Mouse (Mus musculus): ENCODE data around the gene Atg7. TPM values are rescaled to one million over a fixed set of nuclear protein-coding genes. Genes with fewer than 3 reads are reported as not detected.

The Atg7 gene
- polyA plus RNA-seq, 1 experiment from 2014 or later: 14.0 TPM

DNA sequence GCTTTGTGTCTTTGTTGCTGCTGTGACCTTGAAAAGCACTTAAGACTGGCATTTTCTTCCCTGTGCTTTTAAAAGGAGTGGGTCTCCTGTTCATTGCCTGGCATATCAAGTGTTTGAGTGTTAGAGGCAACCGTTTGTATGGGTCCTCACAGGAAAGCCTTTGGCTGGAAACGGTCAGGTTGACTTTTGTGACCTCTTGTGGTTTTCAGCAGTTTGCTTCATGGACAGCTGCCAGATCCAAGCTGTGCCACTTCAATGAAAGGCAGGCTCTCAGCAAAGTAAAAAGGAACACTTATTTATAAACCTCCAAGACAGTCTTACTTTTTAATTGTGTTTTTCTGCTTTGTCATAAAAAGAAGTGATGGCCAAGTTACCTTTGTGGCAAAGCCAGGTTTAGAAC is 47.8 kb downstream of the Atg7 start:
- Histone ChIP-seq H3K4me2 (replicated peaks; ENCODE audit: low read depth) (no peak overlapping the region), H3K27ac (replicated peaks) (no peak overlapping the region), H3K36me3 (ENCODE audit: control insufficient read depth, insufficient read depth, low read length) (no peaks in the 10 kb centered on the region), H3K27me3 (ENCODE audit: control insufficient read depth, insufficient read depth, low read length) (no peaks in the 10 kb centered on the region), H3K4me1 (replicated peaks; ENCODE audit: control insufficient read depth, insufficient read depth) (no peaks in the 10 kb centered on the region), H3K4me3 (ENCODE audit: low read depth, low read length) (no peak overlapping the region), H3K9me3 (ENCODE audit: control insufficient read depth, low read length) (no peaks in the 10 kb centered on the region), H3K9ac (ENCODE audit: low read length) (no peak overlapping the region)
- peak; percentile 43 for DNase-seq (ENCODE audit: low spot score)
- TF ChIP-seq CTCF (IDR thresholded peaks at IDR 0.05; ENCODE audit: low read depth) (no peak), EP300 (optimal IDR thresholded peaks at IDR 0.05) (no peak)
- ATAC-seq (ENCODE audit: low FRiP score, low TSS enrichment): no peak
- WGBS: 12% methylated on average over 2 of the region's 2 CpGs

DNA sequence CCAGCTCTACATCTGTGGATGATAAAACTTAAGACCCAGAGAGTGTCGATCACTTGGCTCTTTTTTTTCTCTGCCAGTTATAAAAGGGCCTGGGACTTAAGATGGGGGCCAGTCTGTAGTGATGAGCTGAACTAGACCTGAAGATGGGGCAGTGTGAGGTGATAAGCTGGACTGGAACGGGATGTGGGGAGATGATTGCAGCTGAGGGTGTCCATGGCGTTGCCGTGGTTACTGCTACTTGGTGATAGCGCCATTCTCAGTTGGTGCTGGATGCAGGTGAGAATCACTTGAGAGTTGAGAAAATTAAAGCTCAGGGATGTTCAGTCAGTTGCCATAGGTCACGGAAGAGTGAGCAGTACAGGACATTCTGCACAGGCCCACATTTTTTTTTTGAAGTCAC is 48.6 kb downstream of the Atg7 start:
- no peaks in the 10 kb centered on the region for H3K9me3 ChIP-seq (ENCODE audit: control insufficient read depth, low read length)
- 90% methylated on average over 6 of the region's 6 CpGs for WGBS

GRCm38 (mm10) chr6:114692691-114693090 is 49.8 kb downstream of the Atg7 start:
- no peaks in the 10 kb centered on the region for H3K9me3 ChIP-seq (ENCODE audit: control insufficient read depth, low read length)
- WGBS: 89% methylated on average over 10 of the region's 10 CpGs

More for the DNA sequence above, 48.6 kb downstream of the Atg7 start:
- DNase-seq (ENCODE audit: low spot score): no peak
- Histone ChIP-seq H3K9ac (ENCODE audit: low read length) (no peak overlapping the region), H3K36me3 (ENCODE audit: control insufficient read depth, insufficient read depth, low read length) (no peaks in the 10 kb centered on the region), H3K4me1 (replicated peaks; ENCODE audit: control insufficient read depth, insufficient read depth) (no peaks in the 10 kb centered on the region), H3K4me2 (replicated peaks; ENCODE audit: low read depth) (no peak overlapping the region), H3K4me3 (ENCODE audit: low read depth, low read length) (no peak overlapping the region), H3K27me3 (ENCODE audit: control insufficient read depth, insufficient read depth, low read length) (no peaks in the 10 kb centered on the region), H3K27ac (replicated peaks) (no peak overlapping the region)
- TF ChIP-seq EP300 (optimal IDR thresholded peaks at IDR 0.05): no peak
- TF ChIP-seq CTCF (IDR thresholded peaks at IDR 0.05; ENCODE audit: low read depth): no peak
- no peak for ATAC-seq (ENCODE audit: low FRiP score, low TSS enrichment)

GRCm38 (mm10) chr6:114697646-114698490 is 55.0 kb downstream of the Atg7 start:
- Histone ChIP-seq H3K27ac (replicated peaks) (no peak overlapping the region), H3K4me1 (replicated peaks; ENCODE audit: control insufficient read depth, insufficient read depth) (no peaks in the 10 kb centered on the region), H3K36me3 (ENCODE audit: control insufficient read depth, insufficient read depth, low read length) (no peaks in the 10 kb centered on the region), H3K4me3 (ENCODE audit: low read depth, low read length) (no peak overlapping the region), H3K27me3 (ENCODE audit: control insufficient read depth, insufficient read depth, low read length) (no peaks in the 10 kb centered on the region), H3K9me3 (ENCODE audit: control insufficient read depth, low read length) (no peaks in the 10 kb centered on the region), H3K4me2 (replicated peaks; ENCODE audit: low read depth) (no peak overlapping the region), H3K9ac (ENCODE audit: low read length) (no peak overlapping the region)
- ATAC-seq (ENCODE audit: low FRiP score, low TSS enrichment) (peak; percentile 47; the same call in 1 of the 2 replicates), DNase-seq (ENCODE audit: low spot score) (peak; percentile 78)
- WGBS: 50% methylated on average over 9 of the region's 9 CpGs
- TF ChIP-seq EP300 (optimal IDR thresholded peaks at IDR 0.05) (no peak), CTCF (IDR thresholded peaks at IDR 0.05; ENCODE audit: low read depth) (peak; percentile 85)

More at GRCm38 (mm10) chr6:114692691-114693090, 49.8 kb downstream of the Atg7 start:
- Histone ChIP-seq H3K36me3 (ENCODE audit: control insufficient read depth, insufficient read depth, low read length) (no peaks in the 10 kb centered on the region), H3K27ac (replicated peaks) (no peak overlapping the region), H3K4me2 (replicated peaks; ENCODE audit: low read depth) (no peak overlapping the region), H3K27me3 (ENCODE audit: control insufficient read depth, insufficient read depth, low read length) (no peaks in the 10 kb centered on the region), H3K9ac (ENCODE audit: low read length) (no peak overlapping the region), H3K4me1 (replicated peaks; ENCODE audit: control insufficient read depth, insufficient read depth) (no peaks in the 10 kb centered on the region), H3K4me3 (ENCODE audit: low read depth, low read length) (no peak overlapping the region)
- DNase-seq (ENCODE audit: low spot score) (no peak), ATAC-seq (ENCODE audit: low FRiP score, low TSS enrichment) (no peak)
- TF ChIP-seq CTCF (IDR thresholded peaks at IDR 0.05; ENCODE audit: low read depth) (no peak), EP300 (optimal IDR thresholded peaks at IDR 0.05) (no peak)

DNA sequence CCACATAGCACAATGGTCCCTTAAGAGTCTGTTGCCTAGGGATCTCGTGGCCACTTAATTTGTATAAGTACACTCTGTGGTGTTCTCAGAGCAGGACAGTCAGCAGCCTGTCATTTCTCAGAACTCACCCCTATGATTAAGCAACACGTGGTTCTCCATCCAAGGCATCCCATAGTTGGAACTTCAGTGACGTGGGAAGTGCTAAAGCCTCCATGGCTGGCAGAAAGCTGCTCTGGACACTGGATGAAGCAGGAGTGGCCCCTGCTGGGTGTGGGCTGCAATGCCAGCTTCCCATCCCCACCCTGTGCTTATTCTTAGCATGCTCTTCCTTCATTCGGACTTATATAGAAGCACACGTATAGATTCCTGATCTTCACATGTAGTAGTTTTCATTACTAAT is 55.7 kb downstream of the Atg7 start:
- Histone ChIP-seq H3K4me3 (ENCODE audit: low read depth, low read length) (no peak overlapping the region), H3K4me1 (replicated peaks; ENCODE audit: control insufficient read depth, insufficient read depth) (no peaks in the 10 kb centered on the region), H3K4me2 (replicated peaks; ENCODE audit: low read depth) (no peak overlapping the region), H3K9ac (ENCODE audit: low read length) (no peak overlapping the region), H3K27me3 (ENCODE audit: control insufficient read depth, insufficient read depth, low read length) (no peaks in the 10 kb centered on the region), H3K9me3 (ENCODE audit: control insufficient read depth, low read length) (no peaks in the 10 kb centered on the region), H3K36me3 (ENCODE audit: control insufficient read depth, insufficient read depth, low read length) (no peaks in the 10 kb centered on the region), H3K27ac (replicated peaks) (no peak overlapping the region)
- TF ChIP-seq EP300 (optimal IDR thresholded peaks at IDR 0.05) (no peak), CTCF (IDR thresholded peaks at IDR 0.05; ENCODE audit: low read depth) (peak; percentile 56)
- WGBS: 65% methylated on average over 5 of the region's 5 CpGs
- ATAC-seq (ENCODE audit: low FRiP score, low TSS enrichment) (no peak), DNase-seq (ENCODE audit: low spot score) (no peak)

GRCm38 (mm10) chr6:114700704-114701103 is 57.8 kb downstream of the Atg7 start:
- H3K27me3 ChIP-seq (ENCODE audit: control insufficient read depth, insufficient read depth, low read length): no peaks in the 10 kb centered on the region
- WGBS: 80% methylated on average over 3 of the region's 3 CpGs
- no peak overlapping the region for H3K27ac ChIP-seq (replicated peaks)
- H3K4me1 ChIP-seq (replicated peaks; ENCODE audit: control insufficient read depth, insufficient read depth): no peaks in the 10 kb centered on the region
- H3K4me3 ChIP-seq (ENCODE audit: low read depth, low read length): no peak overlapping the region
- H3K9me3 ChIP-seq (ENCODE audit: control insufficient read depth, low read length): no peaks in the 10 kb centered on the region
- no peak overlapping the region for H3K9ac ChIP-seq (ENCODE audit: low read length)
- no peak for DNase-seq (ENCODE audit: low spot score)
- ATAC-seq (ENCODE audit: low FRiP score, low TSS enrichment): no peak
- no peaks in the 10 kb centered on the region for H3K36me3 ChIP-seq (ENCODE audit: control insufficient read depth, insufficient read depth, low read length)
- H3K4me2 ChIP-seq (replicated peaks; ENCODE audit: low read depth): no peak overlapping the region
- TF ChIP-seq CTCF (IDR thresholded peaks at IDR 0.05; ENCODE audit: low read depth): peak; percentile 58
- TF ChIP-seq EP300 (optimal IDR thresholded peaks at IDR 0.05): no peak

Measured in stomach, postnatal 0 days (tissue).